Mouse (Mus musculus) CH12.LX (cell line): Measurements from ENCODE around the gene Mphosph6. TPM values are rescaled to one million over a fixed set of nuclear protein-coding genes. Genes with fewer than 3 reads are reported as not detected.

Source experiments
- DNase-seq: peaks from one replicate; pipeline ENCODE4 v3.0.0-alpha.2; 2013; ENCODE audit errors: extremely low read depth
- H3K27ac ChIP-seq: 2 replicates; pipeline ENCODE4 v1.5.1; 2012; ENCODE audit warnings: low read depth, mild to moderate bottlenecking, control low read depth, moderate library complexity; ENCODE audit not compliant: insufficient read depth
- H3K27me3 ChIP-seq: replicated peaks from 2 replicates; pipeline ENCODE3; 2012; ENCODE audit warnings: inconsistent platforms
- H3K36me3 ChIP-seq, 2 experiments: replicated peaks in 1 of 2; 2 replicates each; pipeline versions ENCODE3 to v1.6.1; 2012; ENCODE audit warnings: inconsistent platforms in 1 of 2, low read length in 1 of 2, mild to moderate bottlenecking in 1 of 2, mixed read lengths in 1 of 2, moderate library complexity in 1 of 2; ENCODE audit not compliant: control insufficient read depth in 1 of 2, insufficient read depth in 1 of 2
- H3K4me1 ChIP-seq, 2 experiments: 2 replicates each; pipeline ENCODE4 v1.6.1; 2012; ENCODE audit warnings: inconsistent platforms in 1 of 2, moderate library complexity in 1 of 2; ENCODE audit not compliant: insufficient read depth in 2 of 2, control insufficient read depth in 1 of 2
- H3K4me2 ChIP-seq: 2 replicates; pipeline ENCODE4 v1.6.1; 2012; ENCODE audit warnings: low read depth, mild to moderate bottlenecking, control low read depth; ENCODE audit not compliant: poor library complexity, insufficient read depth, severe bottlenecking
- H3K4me3 ChIP-seq, 3 experiments: fragments of 150-350 bp in 1 of 3; sonication (generic) in 1 of 3; replicated peaks in 1 of 3; 2 replicates each; pipeline versions ENCODE3 to v1.5.1; 2011 to 2012; ENCODE audit warnings: low read depth in 2 of 3, low read length in 2 of 3, mild to moderate bottlenecking in 2 of 3, moderate library complexity in 2 of 3, control low read depth in 1 of 3, improper control_type of control experiment in 1 of 3, inconsistent platforms in 1 of 3, mixed read lengths in 1 of 3; ENCODE audit not compliant: poor library complexity in 1 of 3
- H3K79me2 ChIP-seq: replicated peaks from 2 replicates; pipeline ENCODE4 v1.6.1; 2012; ENCODE audit warnings: mild to moderate bottlenecking, moderate library complexity; ENCODE audit not compliant: control insufficient read depth, poor library complexity, insufficient read depth, severe bottlenecking; ENCODE audit errors: extremely low read depth
- H3K9ac ChIP-seq: 2 replicates; pipeline ENCODE4 v1.6.1; 2012; ENCODE audit warnings: low read depth, mild to moderate bottlenecking, control low read depth, moderate library complexity; ENCODE audit not compliant: insufficient read depth
- H3K9me3 ChIP-seq: replicated peaks from 2 replicates; pipeline ENCODE3; 2012; ENCODE audit warnings: low read length, inconsistent platforms, mixed read lengths
- BHLHE40 ChIP-seq: IDR thresholded peaks from 2 replicates; pipeline ENCODE4 v1.6.1; 2011; ENCODE audit warnings: mild to moderate bottlenecking, low read depth, low read length, improper control_type of control experiment
- CTCF ChIP-seq, 2 experiments: IDR thresholded peaks in 1 of 2; conservative IDR thresholded peaks in 1 of 2; 2 replicates each; pipeline ENCODE4 v1.5.1; 2011 to 2012; ENCODE audit warnings: low read depth in 2 of 2, low read length in 2 of 2, improper control_type of control experiment in 1 of 2, inconsistent platforms in 1 of 2, mild to moderate bottlenecking in 1 of 2, moderate library complexity in 1 of 2
- E2F4 ChIP-seq: IDR thresholded peaks from 2 replicates; pipeline ENCODE4 v1.6.1; 2011; ENCODE audit warnings: low read depth, low read length, improper control_type of control experiment; ENCODE audit not compliant: insufficient replicate concordance
- ELF1 ChIP-seq: IDR thresholded peaks from 2 replicates; pipeline ENCODE4 v1.6.1; 2014; ENCODE audit warnings: low read depth, mild to moderate bottlenecking, inconsistent platforms, low read length, improper control_type of control experiment
- HCFC1 ChIP-seq: IDR thresholded peaks from 2 replicates; pipeline ENCODE4 v1.6.1; 2012; ENCODE audit warnings: low read depth, mild to moderate bottlenecking, inconsistent platforms, low read length, improper control_type of control experiment
- IRF4 ChIP-seq: IDR thresholded peaks from 2 replicates; pipeline ENCODE4 v1.6.1; 2014; ENCODE audit warnings: low read depth, mild to moderate bottlenecking, inconsistent platforms, low read length, improper control_type of control experiment
- KAT2A ChIP-seq: IDR thresholded peaks from 2 replicates; pipeline ENCODE4 v1.6.1; 2012; ENCODE audit warnings: low read length, improper control_type of control experiment, inconsistent platforms; ENCODE audit not compliant: insufficient replicate concordance
- MEF2A ChIP-seq: IDR thresholded peaks from 2 replicates; pipeline ENCODE4 v1.6.1; 2014; ENCODE audit warnings: low read depth, mild to moderate bottlenecking, inconsistent platforms, low read length, improper control_type of control experiment, borderline replicate concordance
- NELFE ChIP-seq: IDR thresholded peaks from 2 replicates; pipeline ENCODE4 v1.6.1; 2011; ENCODE audit warnings: low read depth, low read length, improper control_type of control experiment
- NRF1 ChIP-seq: IDR thresholded peaks from 2 replicates; pipeline ENCODE4 v1.6.1; 2014; ENCODE audit warnings: low read depth, mild to moderate bottlenecking, inconsistent platforms, low read length, improper control_type of control experiment, moderate library complexity
- POLR2A ChIP-seq: IDR thresholded peaks from 2 replicates; pipeline ENCODE4 v1.6.1; 2011; ENCODE audit warnings: low read depth, mild to moderate bottlenecking, improper control_type of control experiment, low read length
- POLR2AphosphoS2 ChIP-seq: IDR thresholded peaks from 2 replicates; pipeline ENCODE4 v1.6.1; 2011; ENCODE audit warnings: low read depth, low read length, improper control_type of control experiment
- SMC3 ChIP-seq: IDR thresholded peaks from 2 replicates; pipeline ENCODE4 v1.6.1; 2011; ENCODE audit warnings: low read depth, low read length, improper control_type of control experiment
- USF2 ChIP-seq: conservative IDR thresholded peaks from 2 replicates; pipeline ENCODE4 v1.6.1; 2011; ENCODE audit warnings: low read depth, low read length, improper control_type of control experiment
- ZKSCAN1 ChIP-seq: IDR thresholded peaks from 2 replicates; pipeline ENCODE4 v1.6.1; 2012; ENCODE audit warnings: low read depth, inconsistent platforms, low read length, improper control_type of control experiment, borderline replicate concordance
- dilution Hi-C: fragments of 300-500 bp; cut with MboI; formaldehyde crosslinking; loops from 2 replicates; pipeline ENCODE4 v1.14.3; 2020; ENCODE audit warnings: low sequenced_read_pairs; ENCODE audit not compliant: extremely low pct_unique_long_range_greater_than_20kb, extremely low pct_ligation_motif_present
- in situ Hi-C: fragments of 300-500 bp; cut with MboI; formaldehyde crosslinking; loops from 3 replicates; pipeline ENCODE4 v1.14.3; 2019; ENCODE audit warnings: low sequenced_read_pairs, low pct_ligation_motif_present, low pct_unique_long_range_greater_than_20kb, mixed read lengths
- polyA plus RNA-seq: library from polyadenylated mRNA; unstranded; fragments of >175 nt; gene quantifications from 2 replicates; pipeline ENCODE4 v1.2.1, GENCODE M21; 2012; ENCODE audit warnings: low read depth; ENCODE audit not compliant: insufficient read length
- total RNA-seq, 2 experiments: library from RNA; depleted of rRNA; stranded (reverse); fragments of 300-350 nt in 1 of 2; fragments of >200 nt in 1 of 2; gene quantifications; 2 replicates each; pipeline ENCODE4 v1.2.3; 2012 to 2014

Mphosph6 gene
- total and polyA plus RNA-seq, 3 experiments: 89.6 to 241 (median 225) TPM

DNA sequence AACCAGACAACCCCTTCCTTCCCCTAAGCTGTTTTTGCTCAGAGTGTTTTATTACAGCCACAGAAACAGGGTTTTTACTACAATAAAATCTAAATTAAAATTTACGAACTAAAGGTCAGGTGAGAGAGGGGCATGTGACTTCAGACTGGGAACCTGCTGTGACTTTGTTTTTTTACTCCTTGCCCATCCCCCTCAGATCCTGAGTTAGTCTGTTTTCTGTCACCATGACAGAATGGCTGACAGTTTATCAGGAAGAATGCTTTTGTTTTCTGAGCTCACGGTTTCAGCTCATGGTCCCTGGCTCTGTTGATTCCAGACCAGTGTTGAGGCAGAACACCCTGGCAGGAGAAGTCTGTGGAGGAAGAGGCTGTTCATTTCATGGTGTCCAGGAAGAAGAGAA, 52.3 kb downstream of the Mphosph6 start:
- H3K27ac ChIP-seq: no peak overlapping the region
- TF ChIP-seq NRF1 (no peak), USF2 (no peak), ELF1 (no peak), SMC3 (no peak), POLR2AphosphoS2 (no peak), BHLHE40 (no peak), KAT2A (no peak), ZKSCAN1 (no peak), CTCF (conservative IDR thresholded peaks at IDR 0.05 in 1 of 2, IDR thresholded peaks at IDR 0.05 in 1 of 2; ENCODE audit: low read depth in 2 of 2, low read length in 2 of 2) (no peak)
- no peak overlapping the region for H3K4me3 ChIP-seq
- no peaks in the 10 kb centered on the region for H3K79me2 ChIP-seq
- no peaks in the 10 kb centered on the region for H3K27me3 ChIP-seq
- dilution Hi-C loops: no loop called here
- H3K9me3 ChIP-seq: no peaks in the 10 kb centered on the region
- H3K9ac ChIP-seq: no peak overlapping the region
- H3K4me1 ChIP-seq: peaks cover 0 to 9% of the 10 kb centered on the region in 2 experiments; a peak in 1 of 4 replicates
- H3K36me3 ChIP-seq: no peaks in the 10 kb centered on the region
- H3K4me2 ChIP-seq: no peak overlapping the region
- DNase-seq: no peak
- in situ Hi-C loops: no loop called here

DNA sequence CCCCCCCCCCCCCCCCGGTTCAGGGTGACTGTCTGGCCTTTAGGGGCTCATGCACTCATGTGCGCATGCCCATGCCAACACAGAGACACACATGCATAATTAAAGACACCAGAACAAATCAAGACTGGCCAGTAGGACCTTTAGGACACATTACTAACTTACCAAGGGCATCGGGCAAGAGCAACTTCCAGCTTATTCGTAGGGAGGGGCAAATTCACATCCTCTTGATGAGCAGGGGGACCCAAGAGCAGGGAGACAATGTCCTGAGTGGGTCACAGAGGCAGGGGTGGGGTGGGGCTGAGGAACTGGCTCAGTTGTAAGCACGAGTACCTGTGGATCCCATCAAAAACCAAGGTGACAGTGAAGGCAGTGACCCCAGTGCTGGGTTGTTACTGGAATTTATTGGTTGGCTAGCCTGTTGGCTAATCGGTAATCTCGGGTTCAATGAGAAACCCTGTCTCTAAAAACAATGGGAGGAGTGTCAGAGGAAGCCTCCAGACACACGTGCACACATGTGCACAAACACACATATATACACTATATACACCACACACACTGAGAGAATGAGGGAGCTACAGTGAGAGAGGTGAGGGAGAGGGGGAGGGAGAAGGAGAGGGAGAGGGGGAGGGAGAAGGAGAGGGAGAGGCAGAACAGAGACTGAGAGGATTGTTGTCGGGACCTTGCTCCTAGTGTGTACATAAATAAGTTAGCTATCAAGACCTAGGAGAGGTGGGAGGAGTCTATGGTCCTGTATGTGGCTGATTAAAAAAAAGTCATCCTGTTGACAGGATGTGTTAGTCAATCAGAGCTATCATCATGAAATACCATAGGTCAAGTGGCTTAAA, 53.6 kb downstream of the Mphosph6 start:
- no peak overlapping the region for H3K27ac ChIP-seq
- TF ChIP-seq POLR2A (no peak), IRF4 (no peak), CTCF (conservative IDR thresholded peaks at IDR 0.05 in 1 of 2, IDR thresholded peaks at IDR 0.05 in 1 of 2; ENCODE audit: low read depth in 2 of 2, low read length in 2 of 2) (no peak), NRF1 (no peak), E2F4 (no peak), NELFE (no peak), HCFC1 (no peak), MEF2A (no peak), KAT2A (no peak), SMC3 (no peak)
- H3K27me3 ChIP-seq: no peaks in the 10 kb centered on the region
- no peak overlapping the region for H3K9ac ChIP-seq
- in situ Hi-C loops (no loop called here), dilution Hi-C loops (no loop called here)
- peaks cover 0 to 9% of the 10 kb centered on the region in 2 experiments; a peak in 1 of 4 replicates for H3K4me1 ChIP-seq
- no peak for DNase-seq
- H3K4me3 ChIP-seq: no peak overlapping the region
- H3K4me2 ChIP-seq: no peak overlapping the region
- no peaks in the 10 kb centered on the region for H3K36me3 ChIP-seq
- H3K9me3 ChIP-seq: no peaks in the 10 kb centered on the region
- H3K79me2 ChIP-seq: no peaks in the 10 kb centered on the region
